ENCODE assay signal across 8 mouse cellular contexts in genomic region chr5:150195514-150196210, GRCm38 (mm10).
DNase-seq lines count a peak whose midpoint lies in the region; ATAC-seq and TF ChIP-seq lines count a peak whose summit lies in the region.

No protein-coding gene starts in this region.

- H3K9me3 ChIP-seq in hindbrain, postnatal 0 days (ENCODE audit: low read length), result 0 out of 2 replicates have a peak, but pooled peaks cover under 1% of the 10 kb centered on the region

- WGBS in hindbrain, postnatal 0 days, result 4% methylated on average over 22 of the region's 22 CpGs

- H3K9ac ChIP-seq in hindbrain, postnatal 0 days (replicated peaks; ENCODE audit: low read length), result peak overlapping the region; percentile 53

- no peak for TF ChIP-seq CTCF in hindbrain, postnatal 0 days (IDR thresholded peaks at IDR 0.05; ENCODE audit: low read depth)
- TF ChIP-seq CTCF in left cerebral cortex, adult 2 months (IDR thresholded peaks at IDR 0.05), result no peak

- peak; percentile 62 to 68 for DNase-seq in adrenal gland, adult 18-20 months (ENCODE audit: low spot score in 2 of 2)
- peak; percentile 76 for DNase-seq in embryo, embryonic 10 days (ENCODE audit: low spot score)
- peak; percentile 37 to 47 for DNase-seq in gastrocnemius, adult 8-10 months (ENCODE audit: low spot score in 2 of 2)
- DNase-seq in hindbrain, postnatal 0 days (ENCODE audit: low spot score), result peak; percentile 84
- DNase-seq in left cerebral cortex, adult 2 months (ENCODE audit: extremely low spot score in 1 of 2, low spot score in 2 of 2), result peak; percentile 77 to 78
- peak; percentile 81 to 82 for DNase-seq in lung, postnatal 4 days
- peak; percentile 83 for DNase-seq in right cerebral cortex, adult 18-20 months
- peak; percentile 49 for DNase-seq in yolk sac, embryonic 10.5 days (ENCODE audit: low spot score)

- peak; percentile 87 for ATAC-seq in hindbrain, postnatal 0 days

- intact Hi-C loops in left cerebral cortex, adult 2 months (cut with DNase I), result no loop called here

- H3K27me3 ChIP-seq in hindbrain, postnatal 0 days (ENCODE audit: insufficient read depth, low read length), result no peaks in the 10 kb centered on the region

- peak overlapping the region; percentile 20; the same call in 1 of the 2 replicates for H3K27ac ChIP-seq in hindbrain, postnatal 0 days
- peak overlapping the region; percentile 60 for H3K27ac ChIP-seq in left cerebral cortex, adult 2 months

- no peaks in the 10 kb centered on the region for H3K4me1 ChIP-seq in hindbrain, postnatal 0 days (ENCODE audit: insufficient read depth, low read length)

- H3K4me2 ChIP-seq in hindbrain, postnatal 0 days (ENCODE audit: low read depth, low read length), result peak overlapping the region; percentile 72

- no peaks in the 10 kb centered on the region for H3K36me3 ChIP-seq in hindbrain, postnatal 0 days (ENCODE audit: insufficient read depth, low read length)

- H3K4me3 ChIP-seq in hindbrain, postnatal 0 days (ENCODE audit: low read length), result peak overlapping the region; percentile 38
- peak overlapping the region; percentile 42 for H3K4me3 ChIP-seq in left cerebral cortex, adult 2 months

Comparison
In these comparisons a context has a peak if more than half of its experiments do, and no peak if none do; other contexts are left out.
1. Peak in every context shown above with its lines: DNase-seq, ATAC-seq, H3K4me3 ChIP-seq and H3K27ac ChIP-seq.